Mouse (Mus musculus) lung, postnatal 0 days (tissue): ENCODE results near the gene Nudt8.

Source experiments
- CTCF ChIP-seq: IDR thresholded peaks from 2 replicates; pipeline ENCODE4 v1.5.1; 2016; ENCODE audit warnings: antibody characterized with exemption, mild to moderate bottlenecking
- EP300 ChIP-seq: IDR thresholded peaks from 2 replicates; pipeline ENCODE4 v1.6.1; 2016; ENCODE audit warnings: antibody characterized with exemption, mild to moderate bottlenecking, control low read depth

- TF ChIP-seq CTCF (no peak), EP300 (no peak)
These were observed 14.4 kb downstream of the Nudt8 start for GRCm38 (mm10) chr19:4014802-4015201.
